Mouse (Mus musculus): ENCODE measurements at regions not wholly inside any gene's neighbourhood (a gene's known extent, or its start where the extent isn't known, plus 50 kb on each side); places are given as distances from the start of the nearest gene placed in this dataset.
A peak's percentile ranks its signal among the peaks of the same experiment; 100 is the strongest.

DNA sequence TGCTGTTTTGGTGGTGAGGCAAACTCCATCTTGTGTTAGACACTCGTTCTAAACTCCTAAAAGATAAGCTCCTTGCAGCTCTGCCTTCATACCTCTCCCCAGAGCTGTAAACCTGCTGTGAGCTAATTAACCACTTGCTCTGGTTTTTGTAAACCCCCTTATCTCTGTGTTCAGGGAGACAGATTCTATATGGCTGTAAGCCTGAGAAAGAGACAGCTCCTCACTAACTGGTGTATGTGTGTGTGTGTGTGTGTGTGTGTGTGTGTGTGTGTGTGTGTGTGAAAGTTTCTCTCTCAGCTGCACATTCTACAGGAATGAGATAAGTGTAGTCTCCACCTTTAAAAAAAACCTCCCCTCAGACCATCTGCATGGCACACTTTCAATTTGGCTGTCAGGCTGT is 126.7 kb upstream of the Slc39a10 start:
- 35% methylated on average over 1 of the region's 1 CpGs for WGBS
- Histone ChIP-seq H3K4me3 (ENCODE audit: insufficient read depth, low read depth, low read length) (no peak overlapping the region), H3K27me3 (replicated peaks; ENCODE audit: control insufficient read depth, insufficient read depth, low read length) (no peaks in the 10 kb centered on the region), H3K4me1 (ENCODE audit: control insufficient read depth, insufficient read depth, low read length) (no peaks in the 10 kb centered on the region), H3K36me3 (ENCODE audit: control insufficient read depth, insufficient read depth, low read length) (no peaks in the 10 kb centered on the region), H3K27ac (ENCODE audit: insufficient read depth, low read depth, low read length) (no peak overlapping the region)
- DNase-seq: no peak
- TF ChIP-seq CTCF (conservative IDR thresholded peaks at IDR 0.05; ENCODE audit: insufficient read depth, insufficient read length, low read depth, low read length): no peak
- TF ChIP-seq POLR2A (IDR thresholded peaks at IDR 0.05; ENCODE audit: low read depth, low read length): no peak

DNA sequence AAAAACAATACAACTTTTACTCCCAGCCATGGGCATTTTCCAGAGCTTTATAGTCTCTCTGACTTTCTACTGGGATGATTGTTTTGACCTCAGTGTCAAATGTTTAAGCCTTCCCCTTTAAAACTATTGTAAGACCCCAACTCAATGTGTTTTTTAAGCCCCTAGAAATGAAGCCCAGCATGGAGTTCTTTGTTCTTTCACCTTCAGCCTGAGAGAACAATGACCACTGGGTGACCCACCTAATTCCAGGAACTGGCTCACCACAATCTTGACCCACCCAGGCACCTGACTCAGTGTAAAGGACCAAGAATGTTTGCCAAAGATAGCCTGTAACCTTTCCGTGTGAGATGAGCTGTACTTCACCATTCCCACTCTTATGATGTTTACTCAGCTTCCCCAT is 121.9 kb upstream of the Slc39a10 start:
- WGBS: 92% methylated on average over 1 of the region's 1 CpGs
- Histone ChIP-seq H3K4me1 (ENCODE audit: control insufficient read depth, insufficient read depth, low read length) (no peaks in the 10 kb centered on the region), H3K4me3 (ENCODE audit: insufficient read depth, low read depth, low read length) (no peak overlapping the region), H3K27me3 (replicated peaks; ENCODE audit: control insufficient read depth, insufficient read depth, low read length) (no peaks in the 10 kb centered on the region), H3K27ac (ENCODE audit: insufficient read depth, low read depth, low read length) (no peak overlapping the region), H3K36me3 (ENCODE audit: control insufficient read depth, insufficient read depth, low read length) (no peaks in the 10 kb centered on the region)
- TF ChIP-seq POLR2A (IDR thresholded peaks at IDR 0.05; ENCODE audit: low read depth, low read length) (no peak), CTCF (conservative IDR thresholded peaks at IDR 0.05; ENCODE audit: insufficient read depth, insufficient read length, low read depth, low read length) (no peak)
- DNase-seq: no peak

DNA sequence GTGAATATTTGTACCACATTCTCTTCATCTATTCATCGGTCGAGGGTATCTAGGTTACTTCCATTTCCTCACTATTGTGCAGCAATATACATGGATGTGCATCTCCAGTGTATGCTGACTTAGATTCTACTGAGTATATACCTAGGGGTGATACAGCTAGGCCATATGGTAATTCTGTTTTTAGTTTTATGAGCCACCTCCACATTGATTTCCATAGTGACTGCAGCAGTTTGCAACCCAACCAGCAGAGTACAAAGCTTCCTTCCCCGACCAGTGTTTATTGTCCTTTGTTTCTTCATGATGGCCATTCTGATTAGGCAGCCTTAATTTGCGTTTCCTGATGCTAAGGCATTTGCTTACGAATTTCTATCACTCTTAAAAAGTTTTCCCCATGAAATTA is 111.1 kb upstream of the Slc39a10 start:
- DNase-seq: no peak
- Histone ChIP-seq H3K36me3 (ENCODE audit: control insufficient read depth, insufficient read depth, low read length) (no peaks in the 10 kb centered on the region), H3K4me3 (ENCODE audit: insufficient read depth, low read depth, low read length) (no peak overlapping the region), H3K4me1 (ENCODE audit: control insufficient read depth, insufficient read depth, low read length) (no peaks in the 10 kb centered on the region), H3K27ac (ENCODE audit: insufficient read depth, low read depth, low read length) (no peak overlapping the region), H3K27me3 (replicated peaks; ENCODE audit: control insufficient read depth, insufficient read depth, low read length) (no peaks in the 10 kb centered on the region)
- no peak for TF ChIP-seq POLR2A (IDR thresholded peaks at IDR 0.05; ENCODE audit: low read depth, low read length)
- TF ChIP-seq CTCF (conservative IDR thresholded peaks at IDR 0.05; ENCODE audit: insufficient read depth, insufficient read length, low read depth, low read length): no peak
- WGBS: 71% methylated on average over 5 of the region's 5 CpGs

DNA sequence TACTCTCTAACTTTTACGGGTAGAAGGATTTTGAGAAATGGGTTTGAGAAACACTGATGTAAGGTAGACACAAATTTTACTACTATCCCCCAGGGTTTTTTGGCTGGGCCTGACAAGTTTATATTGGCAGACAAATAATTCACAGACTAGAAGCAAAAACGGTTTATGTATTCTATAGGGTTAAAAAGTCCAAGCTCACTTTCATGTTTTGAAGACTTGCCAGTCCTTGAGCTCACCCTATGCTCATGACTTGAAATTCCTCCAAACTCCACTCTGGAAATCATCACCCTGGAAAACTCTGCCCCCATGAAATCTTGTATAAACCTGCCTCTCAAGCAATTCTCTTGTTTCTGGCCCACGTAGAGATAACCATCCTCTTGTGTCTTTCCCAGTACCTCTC is 106.7 kb upstream of the Slc39a10 start:
- Histone ChIP-seq H3K27me3 (replicated peaks; ENCODE audit: control insufficient read depth, insufficient read depth, low read length) (no peaks in the 10 kb centered on the region), H3K36me3 (ENCODE audit: control insufficient read depth, insufficient read depth, low read length) (no peaks in the 10 kb centered on the region), H3K4me1 (ENCODE audit: control insufficient read depth, insufficient read depth, low read length) (no peaks in the 10 kb centered on the region), H3K4me3 (ENCODE audit: insufficient read depth, low read depth, low read length) (no peak overlapping the region), H3K27ac (ENCODE audit: insufficient read depth, low read depth, low read length) (no peak overlapping the region)
- 52% methylated on average over 3 of the region's 3 CpGs for WGBS
- no peak for TF ChIP-seq CTCF (conservative IDR thresholded peaks at IDR 0.05; ENCODE audit: insufficient read depth, insufficient read length, low read depth, low read length)
- TF ChIP-seq POLR2A (IDR thresholded peaks at IDR 0.05; ENCODE audit: low read depth, low read length): no peak
- DNase-seq: no peak

DNA sequence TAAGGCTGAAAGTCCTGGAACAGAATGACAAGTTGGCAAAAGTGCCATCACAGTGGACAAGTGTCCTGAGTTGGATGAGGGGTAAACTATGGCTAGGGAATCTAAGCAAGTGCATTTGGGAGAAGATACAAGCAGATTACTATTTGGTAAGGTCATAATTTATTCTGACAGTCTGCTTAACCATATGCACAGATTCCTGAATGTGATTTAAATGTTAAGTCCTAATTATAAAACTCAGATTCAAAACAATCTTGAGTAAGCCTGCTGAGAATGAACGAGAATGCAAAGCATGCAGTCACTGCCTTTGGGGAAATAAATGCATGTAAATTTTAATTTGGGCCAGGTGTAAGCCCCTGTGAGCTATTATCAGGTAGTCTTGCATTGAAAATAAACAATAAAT is 93.3 kb upstream of the Slc39a10 start:
- no peak for DNase-seq
- Histone ChIP-seq H3K4me3 (ENCODE audit: insufficient read depth, low read depth, low read length) (no peak overlapping the region), H3K4me1 (ENCODE audit: control insufficient read depth, insufficient read depth, low read length) (no peaks in the 10 kb centered on the region), H3K27ac (ENCODE audit: insufficient read depth, low read depth, low read length) (no peak overlapping the region), H3K36me3 (ENCODE audit: control insufficient read depth, insufficient read depth, low read length) (no peaks in the 10 kb centered on the region), H3K27me3 (replicated peaks; ENCODE audit: control insufficient read depth, insufficient read depth, low read length) (no peaks in the 10 kb centered on the region)
- WGBS: 51% methylated on average over 1 of the region's 1 CpGs
- TF ChIP-seq CTCF (conservative IDR thresholded peaks at IDR 0.05; ENCODE audit: insufficient read depth, insufficient read length, low read depth, low read length) (no peak), POLR2A (IDR thresholded peaks at IDR 0.05; ENCODE audit: low read depth, low read length) (no peak)

- Histone ChIP-seq H3K36me3 (ENCODE audit: control insufficient read depth, insufficient read depth, low read length) (no peaks in the 10 kb centered on the region), H3K27ac (ENCODE audit: insufficient read depth, low read depth, low read length) (no peak overlapping the region), H3K27me3 (replicated peaks; ENCODE audit: control insufficient read depth, insufficient read depth, low read length) (no peaks in the 10 kb centered on the region), H3K4me1 (ENCODE audit: control insufficient read depth, insufficient read depth, low read length) (no peaks in the 10 kb centered on the region), H3K4me3 (ENCODE audit: insufficient read depth, low read depth, low read length) (no peak overlapping the region)
- 98% methylated on average over 1 of the region's 1 CpGs for WGBS
- TF ChIP-seq CTCF (conservative IDR thresholded peaks at IDR 0.05; ENCODE audit: insufficient read depth, insufficient read length, low read depth, low read length): no peak
- TF ChIP-seq POLR2A (IDR thresholded peaks at IDR 0.05; ENCODE audit: low read depth, low read length): no peak
- no peak for DNase-seq
Measured at GRCm38 (mm10) chr1:46983093-46983492, 90.4 kb upstream of the Slc39a10 start.

DNA sequence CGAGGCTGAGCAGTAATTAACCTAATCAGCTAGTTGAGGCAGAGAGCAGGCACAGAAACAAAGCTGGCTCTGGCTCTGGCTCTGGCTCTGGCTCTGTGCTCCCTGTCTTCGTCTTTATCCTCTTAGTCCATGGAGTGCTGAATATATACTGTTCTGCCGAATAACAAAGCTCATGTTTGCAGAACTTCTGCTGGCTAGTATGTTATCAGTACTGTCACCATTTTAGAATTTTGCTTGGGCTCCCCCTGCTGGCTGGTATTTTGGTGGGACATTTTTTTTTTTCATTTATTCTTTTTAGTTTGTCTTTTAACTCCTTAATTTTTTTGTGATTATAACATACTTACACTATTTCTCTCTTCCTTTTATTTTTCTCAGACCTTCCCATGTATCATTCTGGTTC is 77.8 kb upstream of the Slc39a10 start:
- 32% methylated on average over 3 of the region's 3 CpGs for WGBS
- peak; percentile 59 for DNase-seq

GRCm38 (mm10) chr1:46968361-46968760 is 75.7 kb upstream of the Slc39a10 start:
- DNase-seq: no peak
- no peaks in the 10 kb centered on the region for H3K27me3 ChIP-seq (replicated peaks; ENCODE audit: control insufficient read depth, insufficient read depth, low read length)
- no peaks in the 10 kb centered on the region for H3K4me1 ChIP-seq (ENCODE audit: control insufficient read depth, insufficient read depth, low read length)
- H3K27ac ChIP-seq (ENCODE audit: insufficient read depth, low read depth, low read length): no peak overlapping the region
- 68% methylated on average over 3 of the region's 3 CpGs for WGBS
- TF ChIP-seq POLR2A (IDR thresholded peaks at IDR 0.05; ENCODE audit: low read depth, low read length) (no peak), CTCF (conservative IDR thresholded peaks at IDR 0.05; ENCODE audit: insufficient read depth, insufficient read length, low read depth, low read length) (no peak)
- H3K4me3 ChIP-seq (ENCODE audit: insufficient read depth, low read depth, low read length): no peak overlapping the region
- no peaks in the 10 kb centered on the region for H3K36me3 ChIP-seq (ENCODE audit: control insufficient read depth, insufficient read depth, low read length)

More for the DNA sequence above, 77.8 kb upstream of the Slc39a10 start:
- Histone ChIP-seq H3K4me3 (ENCODE audit: insufficient read depth, low read depth, low read length) (no peak overlapping the region), H3K36me3 (ENCODE audit: control insufficient read depth, insufficient read depth, low read length) (no peaks in the 10 kb centered on the region), H3K27me3 (replicated peaks; ENCODE audit: control insufficient read depth, insufficient read depth, low read length) (no peaks in the 10 kb centered on the region), H3K27ac (ENCODE audit: insufficient read depth, low read depth, low read length) (no peak overlapping the region), H3K4me1 (ENCODE audit: control insufficient read depth, insufficient read depth, low read length) (no peaks in the 10 kb centered on the region)
- 0 out of 2 replicates have a peak, but pooled peaks have one; percentile 2 for TF ChIP-seq CTCF (conservative IDR thresholded peaks at IDR 0.05; ENCODE audit: insufficient read depth, insufficient read length, low read depth, low read length)
- TF ChIP-seq POLR2A (IDR thresholded peaks at IDR 0.05; ENCODE audit: low read depth, low read length): no peak

Data from kidney, adult 2 months (tissue).